Mouse (Mus musculus): ENCODE data around the gene Col6a2.

DNA sequence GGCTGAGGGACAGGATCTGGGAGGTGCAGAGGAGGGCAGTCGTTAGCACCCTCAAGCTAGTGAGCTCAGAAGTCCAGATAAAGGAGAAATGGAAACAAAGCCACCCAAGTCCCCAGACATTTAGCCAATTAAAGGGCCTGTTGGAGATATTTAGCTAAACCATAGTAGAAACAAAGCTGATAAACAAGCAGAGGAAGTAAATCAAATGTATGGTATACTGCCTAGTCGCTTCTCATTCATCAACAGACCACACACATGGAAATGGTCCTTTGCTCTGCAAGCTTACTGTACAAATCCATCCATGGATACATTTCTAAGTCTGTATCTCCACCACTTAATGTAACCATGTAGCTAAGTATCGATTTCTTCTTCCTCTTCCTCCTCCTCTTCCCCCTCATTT lies 24.0 kb upstream of the Col6a2 start:
- TF ChIP-seq CTCF (IDR thresholded peaks at IDR 0.05; ENCODE audit: extremely low read depth, insufficient read depth, low read length) (no peak), POLR2A (IDR thresholded peaks at IDR 0.05; ENCODE audit: extremely low read depth, insufficient read depth, low read length) (no peak)

Measured in cortical plate, adult 2 months (tissue).